Mouse (Mus musculus) retina, postnatal 1 day (tissue): ENCODE data around the gene Rasgrp2.

Experiments used
- DNase-seq: peaks from one replicate; pipeline ENCODE4 v3.0.0-alpha.2; 2012

Rasgrp2 gene

GRCm38 (mm10) chr19:6445761-6446423, 46.8 kb downstream of the Rasgrp2 start:
- DNase-seq = peak; percentile 93

GRCm38 (mm10) chr19:6446736-6447437, 47.7 kb downstream of the Rasgrp2 start:
- DNase-seq = no peak

- no peak for DNase-seq
Measured at GRCm38 (mm10) chr19:6448752-6449151, 49.6 kb downstream of the Rasgrp2 start.

- no peak for DNase-seq
Measured at GRCm38 (mm10) chr19:6449841-6450240, 50.7 kb downstream of the Rasgrp2 start.

GRCm38 (mm10) chr19:6452030-6452494, 52.9 kb downstream of the Rasgrp2 start:
- peak; percentile 91 for DNase-seq

- DNase-seq = peak; percentile 67
Measured at GRCm38 (mm10) chr19:6452672-6453310, 53.7 kb downstream of the Rasgrp2 start.

- DNase-seq = peak; percentile 53
Measured at GRCm38 (mm10) chr19:6453349-6453748, 54.2 kb downstream of the Rasgrp2 start.

- no peak for DNase-seq
Measured at GRCm38 (mm10) chr19:6454041-6454720, 55.0 kb downstream of the Rasgrp2 start.

- no peak for DNase-seq
Measured at GRCm38 (mm10) chr19:6459504-6459903, 60.4 kb downstream of the Rasgrp2 start.

GRCm38 (mm10) chr19:6462841-6463240, 63.7 kb downstream of the Rasgrp2 start:
- DNase-seq = peak; percentile 34

GRCm38 (mm10) chr19:6464306-6465071, 65.3 kb downstream of the Rasgrp2 start:
- peak; percentile 45 for DNase-seq
